Mouse (Mus musculus): Measurements from ENCODE around the gene Rbm19.
A peak's percentile ranks its signal among the peaks of the same experiment; 100 is the strongest.

DNA sequence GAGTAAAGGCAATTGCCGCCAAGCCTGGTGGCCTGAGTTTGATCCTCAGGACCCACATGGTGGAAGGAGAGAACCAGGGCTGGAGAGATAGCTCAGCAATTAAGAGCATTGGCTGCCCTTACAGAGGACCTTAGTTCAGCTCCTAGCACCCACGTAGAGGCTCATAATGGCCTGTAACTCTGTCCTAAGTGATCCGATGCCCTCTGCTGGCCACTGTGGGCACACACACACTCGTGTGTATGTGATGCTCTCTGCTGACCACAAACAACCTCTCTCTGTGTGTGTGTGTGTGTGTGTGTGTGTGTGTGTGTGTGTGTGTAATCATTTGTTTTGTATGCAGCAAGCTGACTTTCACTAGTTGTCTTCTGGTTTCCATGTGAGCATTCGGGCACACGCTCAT lies 15.5 kb upstream of the Rbm19 start:
- TF ChIP-seq CTCF (IDR thresholded peaks at IDR 0.05; ENCODE audit: borderline replicate concordance, insufficient read depth, low read length) (peak; percentile 33; the same call in 1 of the 2 replicates), POLR2A (IDR thresholded peaks at IDR 0.05; ENCODE audit: low read depth, low read length) (no peak)

Data from embryonic fibroblast, embryonic 13.5 days (primary cell).